Mouse (Mus musculus): ENCODE results near the gene Nln. TPM values are rescaled to one million over a fixed set of nuclear protein-coding genes. Genes with fewer than 3 reads are reported as not detected.

The Nln gene
- total RNA-seq, 1 experiment = 24.2 TPM

DNA sequence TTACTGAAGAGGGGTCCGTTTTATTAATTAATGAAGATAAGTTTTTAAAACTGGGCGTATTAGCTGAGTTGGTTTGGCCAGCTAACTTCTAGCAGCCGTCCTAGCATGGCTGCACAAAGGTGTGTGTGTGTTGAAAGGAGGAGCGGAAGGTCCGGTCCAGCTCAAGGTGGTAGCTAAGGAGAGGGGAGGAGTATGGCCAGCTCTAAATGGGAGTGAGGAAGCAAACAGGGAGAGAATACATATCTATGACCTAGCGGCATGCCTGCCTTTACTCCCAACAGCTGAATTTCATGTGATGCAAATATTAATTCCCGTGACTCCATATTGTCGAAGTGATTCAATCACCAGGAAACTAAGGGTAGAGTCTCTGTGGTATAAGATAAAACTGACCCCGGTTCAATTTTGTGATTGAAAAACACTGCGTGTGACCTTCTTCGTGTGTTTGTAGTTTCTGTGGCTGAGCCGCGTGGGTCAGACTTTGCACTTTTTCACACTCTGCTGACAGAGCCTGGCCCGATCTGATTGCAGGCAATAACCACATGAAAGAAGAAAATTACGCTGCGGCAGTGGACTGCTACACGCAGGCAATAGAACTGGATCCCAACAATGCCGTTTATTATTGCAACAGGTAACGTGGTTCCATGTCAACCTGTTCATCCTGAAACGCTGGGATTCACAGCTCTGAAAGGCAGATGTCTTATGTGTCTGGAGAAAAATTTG lies 14.4 kb upstream of the Nln start:
- H3K36me3 ChIP-seq (ENCODE audit: control insufficient read depth, insufficient read depth, low read length, poor library complexity, severe bottlenecking) = no peaks in the 10 kb centered on the region
- H3K9ac ChIP-seq (ENCODE audit: insufficient read depth, low read depth, low read length, poor library complexity, severe bottlenecking) = no peak overlapping the region
- no peak overlapping the region for H3K27ac ChIP-seq (ENCODE audit: insufficient read depth, low read depth, low read length, poor library complexity, severe bottlenecking)
- H3K9me3 ChIP-seq (ENCODE audit: control insufficient read depth, insufficient read depth, low read depth, low read length) = no peaks in the 10 kb centered on the region
- TF ChIP-seq CHD2 (IDR thresholded peaks at IDR 0.05; ENCODE audit: low read depth, low read length) (no peak), ZC3H11A (IDR thresholded peaks at IDR 0.05; ENCODE audit: borderline replicate concordance, low read depth, low read length) (no peak)
- peaks cover 0 to 3% of the 10 kb centered on the region in 2 experiments; a peak in 3 of 4 replicates for H3K4me1 ChIP-seq (ENCODE audit: control insufficient read depth in 2 of 2, insufficient read depth in 2 of 2, low read length in 2 of 2, poor library complexity in 1 of 2)
- no peak for DNase-seq (ENCODE audit: low read depth, low spot score)
- in situ Hi-C loops (cut with MboI; ENCODE audit: low sequenced_read_pairs in 2 of 2, unreplicated experiment in 2 of 2) = no loop called here
- no peak overlapping the region for H3K4me3 ChIP-seq (ENCODE audit: insufficient read depth in 1 of 2, low read depth in 1 of 2, low read length in 2 of 2, poor library complexity in 1 of 2, severe bottlenecking in 1 of 2)

DNA sequence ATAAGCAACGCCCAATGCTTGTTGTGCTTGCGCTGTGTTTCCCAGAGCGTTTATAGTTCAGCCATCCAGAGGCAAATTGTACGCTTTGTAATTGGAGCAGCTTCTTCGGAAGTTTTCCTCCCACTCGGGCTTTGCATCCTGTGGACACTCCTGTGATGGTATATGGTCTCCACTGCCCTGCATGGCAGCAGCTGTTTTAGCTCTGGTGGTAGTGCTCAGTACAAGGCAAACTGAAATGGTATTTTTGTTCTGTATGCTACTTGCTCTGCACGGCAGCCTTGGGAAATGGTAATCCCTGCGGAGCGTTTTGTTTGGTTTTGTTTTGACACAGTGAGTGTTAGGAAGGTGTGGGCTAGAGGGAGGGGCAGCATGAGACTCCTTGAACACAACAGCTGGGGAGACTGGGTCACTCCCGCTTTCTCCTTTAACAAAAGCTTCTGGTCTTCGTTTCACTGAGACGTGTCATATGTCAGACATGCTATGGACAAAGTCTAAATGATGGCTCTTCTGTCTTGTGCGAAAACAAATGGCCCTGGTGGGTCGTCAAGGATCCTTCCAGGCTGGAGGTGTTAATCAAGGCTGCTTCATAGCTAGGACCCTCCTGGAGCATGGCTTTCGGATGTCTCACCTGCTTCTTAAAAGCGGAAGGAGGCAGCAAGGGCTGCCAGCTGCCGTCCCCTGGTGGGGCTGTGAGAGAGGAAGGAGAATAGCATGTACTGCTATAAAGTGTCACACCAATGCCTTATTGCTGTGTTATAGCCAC lies 12.8 kb upstream of the Nln start:
- DNase-seq (ENCODE audit: low read depth, low spot score) = peak; percentile 28
- Histone ChIP-seq H3K27ac (ENCODE audit: insufficient read depth, low read depth, low read length, poor library complexity, severe bottlenecking) (no peak overlapping the region), H3K4me3 (ENCODE audit: insufficient read depth in 1 of 2, low read depth in 1 of 2, low read length in 2 of 2, poor library complexity in 1 of 2, severe bottlenecking in 1 of 2) (no peak overlapping the region; a peak in 1 of 4 replicates), H3K4me1 (ENCODE audit: control insufficient read depth in 2 of 2, insufficient read depth in 2 of 2, low read length in 2 of 2, poor library complexity in 1 of 2) (peaks cover 0 to 3% of the 10 kb centered on the region in 2 experiments; a peak in 3 of 4 replicates), H3K36me3 (ENCODE audit: control insufficient read depth, insufficient read depth, low read length, poor library complexity, severe bottlenecking) (no peaks in the 10 kb centered on the region), H3K9ac (ENCODE audit: insufficient read depth, low read depth, low read length, poor library complexity, severe bottlenecking) (no peak overlapping the region), H3K9me3 (ENCODE audit: control insufficient read depth, insufficient read depth, low read depth, low read length) (no peaks in the 10 kb centered on the region)
- TF ChIP-seq HCFC1 (IDR thresholded peaks at IDR 0.05; ENCODE audit: borderline replicate concordance, insufficient read depth, low read length) = no peak
- no peak for TF ChIP-seq CHD2 (IDR thresholded peaks at IDR 0.05; ENCODE audit: low read depth, low read length)
- no peak for TF ChIP-seq ZNF384 (IDR thresholded peaks at IDR 0.05; ENCODE audit: low read depth, low read length)
- TF ChIP-seq MAFK (IDR thresholded peaks at IDR 0.05; ENCODE audit: insufficient read depth, low read depth, low read length) = no peak
- TF ChIP-seq ZC3H11A (IDR thresholded peaks at IDR 0.05; ENCODE audit: borderline replicate concordance, low read depth, low read length) = no peak
- in situ Hi-C loops (cut with MboI; ENCODE audit: low sequenced_read_pairs in 2 of 2, unreplicated experiment in 2 of 2) = no loop called here

- DNase-seq (ENCODE audit: low read depth, low spot score) = no peak
- Histone ChIP-seq H3K36me3 (ENCODE audit: control insufficient read depth, insufficient read depth, low read length, poor library complexity, severe bottlenecking) (no peaks in the 10 kb centered on the region), H3K9me3 (ENCODE audit: control insufficient read depth, insufficient read depth, low read depth, low read length) (no peaks in the 10 kb centered on the region), H3K4me3 (ENCODE audit: insufficient read depth in 1 of 2, low read depth in 1 of 2, low read length in 2 of 2, poor library complexity in 1 of 2, severe bottlenecking in 1 of 2) (no peak overlapping the region), H3K27ac (ENCODE audit: insufficient read depth, low read depth, low read length, poor library complexity, severe bottlenecking) (no peak overlapping the region), H3K4me1 (ENCODE audit: control insufficient read depth in 2 of 2, insufficient read depth in 2 of 2, low read length in 2 of 2, poor library complexity in 1 of 2) (peaks cover 0 to 2% of the 10 kb centered on the region in 2 experiments; a peak in 1 of 4 replicates), H3K9ac (ENCODE audit: insufficient read depth, low read depth, low read length, poor library complexity, severe bottlenecking) (no peak overlapping the region)
- TF ChIP-seq ZC3H11A (IDR thresholded peaks at IDR 0.05; ENCODE audit: borderline replicate concordance, low read depth, low read length) (no peak), ZNF384 (IDR thresholded peaks at IDR 0.05; ENCODE audit: low read depth, low read length) (no peak), MAFK (IDR thresholded peaks at IDR 0.05; ENCODE audit: insufficient read depth, low read depth, low read length) (no peak), HCFC1 (IDR thresholded peaks at IDR 0.05; ENCODE audit: borderline replicate concordance, insufficient read depth, low read length) (no peak), CHD2 (IDR thresholded peaks at IDR 0.05; ENCODE audit: low read depth, low read length) (no peak)
- in situ Hi-C loops (cut with MboI; ENCODE audit: low sequenced_read_pairs in 2 of 2, unreplicated experiment in 2 of 2) = no loop called here
Observed at GRCm38 (mm10) chr13:104114827-104115226, 5.4 kb upstream of the Nln start.

DNA sequence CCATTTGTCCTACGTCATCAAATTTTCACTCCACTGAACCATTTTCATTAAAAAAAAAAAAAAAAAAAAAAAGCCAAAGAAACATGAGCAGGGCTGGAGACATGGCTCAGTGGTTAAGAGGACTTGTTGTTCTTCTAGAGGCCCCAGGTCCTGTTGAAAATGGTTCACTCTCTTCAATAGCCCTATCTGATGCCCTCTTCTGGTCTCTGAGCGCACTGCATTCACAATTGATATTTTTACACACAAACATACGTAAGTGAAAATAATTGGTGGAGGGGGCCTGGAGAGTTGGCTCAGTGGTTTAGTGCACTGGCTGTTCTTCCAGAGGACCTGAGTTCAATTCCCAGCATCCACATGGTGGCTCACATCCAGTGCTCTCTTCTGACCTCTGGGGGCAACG lies 4.4 kb upstream of the Nln start:
- Histone ChIP-seq H3K9ac (ENCODE audit: insufficient read depth, low read depth, low read length, poor library complexity, severe bottlenecking) (no peak overlapping the region), H3K4me3 (ENCODE audit: insufficient read depth in 1 of 2, low read depth in 1 of 2, low read length in 2 of 2, poor library complexity in 1 of 2, severe bottlenecking in 1 of 2) (no peak overlapping the region), H3K9me3 (ENCODE audit: control insufficient read depth, insufficient read depth, low read depth, low read length) (no peaks in the 10 kb centered on the region), H3K36me3 (ENCODE audit: control insufficient read depth, insufficient read depth, low read length, poor library complexity, severe bottlenecking) (no peaks in the 10 kb centered on the region), H3K4me1 (ENCODE audit: control insufficient read depth in 2 of 2, insufficient read depth in 2 of 2, low read length in 2 of 2, poor library complexity in 1 of 2) (peaks cover 0 to 2% of the 10 kb centered on the region in 2 experiments; a peak in 1 of 4 replicates), H3K27ac (ENCODE audit: insufficient read depth, low read depth, low read length, poor library complexity, severe bottlenecking) (no peak overlapping the region)
- TF ChIP-seq HCFC1 (IDR thresholded peaks at IDR 0.05; ENCODE audit: borderline replicate concordance, insufficient read depth, low read length) = no peak
- TF ChIP-seq ZNF384 (IDR thresholded peaks at IDR 0.05; ENCODE audit: low read depth, low read length) = 0 out of 2 replicates have a peak, but pooled peaks have one; percentile 8
- peak; percentile 30 for DNase-seq (ENCODE audit: low read depth, low spot score)
- in situ Hi-C loops (cut with MboI; ENCODE audit: low sequenced_read_pairs in 2 of 2, unreplicated experiment in 2 of 2) = no loop called here
